Mouse (Mus musculus) MEL (cell line): ENCODE measurements around the gene H2-Eb1. TPM values are rescaled to one million over a fixed set of nuclear protein-coding genes. Genes with fewer than 3 reads are reported as not detected.

Experiments used
- DNase-seq: peaks from one replicate; pipeline ENCODE4 v3.0.0; 2011; ENCODE audit warnings: low read depth, low spot score
- H3K27ac ChIP-seq: 2 replicates; pipeline ENCODE4 v1.5.1; 2012; ENCODE audit warnings: low read depth, mild to moderate bottlenecking, control low read depth, low read length, moderate library complexity; ENCODE audit not compliant: control insufficient read depth
- H3K27me3 ChIP-seq, 2 experiments: fragments of 150-350 bp in 1 of 2; sonication (generic) in 1 of 2; 2 replicates each; pipeline ENCODE4 v1.6.1; 2012; ENCODE audit warnings: low read length in 2 of 2, mild to moderate bottlenecking in 2 of 2, improper control_type of control experiment in 1 of 2, moderate library complexity in 1 of 2; ENCODE audit not compliant: insufficient read depth in 2 of 2, control insufficient read depth in 1 of 2
- H3K36me3 ChIP-seq, 2 experiments: 2 replicates each; pipeline ENCODE4 v1.6.1; 2012 to 2014; ENCODE audit warnings: low read length in 2 of 2, improper control_type of control experiment in 1 of 2, inconsistent platforms in 1 of 2, mild to moderate bottlenecking in 1 of 2; ENCODE audit not compliant: insufficient read depth in 2 of 2, control insufficient read depth in 1 of 2
- H3K4me1 ChIP-seq, 2 experiments: fragments of 150-350 bp in 1 of 2; sonication (generic) in 1 of 2; 2 replicates each; pipeline ENCODE4 v1.6.1; 2012; ENCODE audit warnings: low read length in 2 of 2, improper control_type of control experiment in 1 of 2, mild to moderate bottlenecking in 1 of 2; ENCODE audit not compliant: insufficient read depth in 2 of 2, control insufficient read depth in 1 of 2
- H3K4me3 ChIP-seq, 2 experiments: fragments of 150-350 bp in 1 of 2; sonication (generic) in 1 of 2; 2 replicates each; pipeline ENCODE4 v1.5.1; 2012; ENCODE audit warnings: low read depth in 2 of 2, low read length in 2 of 2, mild to moderate bottlenecking in 2 of 2, moderate library complexity in 2 of 2, control low read depth in 1 of 2, improper control_type of control experiment in 1 of 2; ENCODE audit not compliant: control insufficient read depth in 1 of 2, insufficient read depth in 1 of 2
- H3K79me2 ChIP-seq: 2 replicates; pipeline ENCODE4 v1.6.1; 2012; ENCODE audit warnings: mild to moderate bottlenecking, low read length, moderate library complexity; ENCODE audit not compliant: control insufficient read depth, poor library complexity, insufficient read depth
- H3K9ac ChIP-seq: 2 replicates; pipeline ENCODE4 v1.6.1; 2012; ENCODE audit warnings: low read depth, mild to moderate bottlenecking, control low read depth, low read length, moderate library complexity; ENCODE audit not compliant: control insufficient read depth, poor library complexity, severe bottlenecking
- H3K9me3 ChIP-seq: fragments of 150-350 bp; sonication (generic); replicated peaks from 2 replicates; pipeline ENCODE4 v1.6.1; 2012; ENCODE audit warnings: mild to moderate bottlenecking, low read length, improper control_type of control experiment, moderate library complexity; ENCODE audit not compliant: insufficient read depth
- CHD1 ChIP-seq: IDR thresholded peaks from 2 replicates; pipeline ENCODE4 v1.6.1; 2012; ENCODE audit warnings: low read depth, mild to moderate bottlenecking, inconsistent platforms, low read length, improper control_type of control experiment
- CHD2 ChIP-seq: IDR thresholded peaks from 2 replicates; pipeline ENCODE4 v1.6.1; 2011; ENCODE audit warnings: low read length, improper control_type of control experiment
- E2F4 ChIP-seq: IDR thresholded peaks from 2 replicates; pipeline ENCODE4 v1.6.1; 2011; ENCODE audit warnings: low read depth, low read length, improper control_type of control experiment, borderline replicate concordance
- ELF1 ChIP-seq: IDR thresholded peaks from 2 replicates; pipeline ENCODE4 v1.6.1; 2014; ENCODE audit warnings: low read depth, mild to moderate bottlenecking, inconsistent platforms, low read length, improper control_type of control experiment, moderate library complexity
- GABPA ChIP-seq: IDR thresholded peaks from 2 replicates; pipeline ENCODE4 v1.6.1; 2012; ENCODE audit warnings: low read depth, mild to moderate bottlenecking, inconsistent platforms, low read length, improper control_type of control experiment, moderate library complexity
- KAT2A ChIP-seq: conservative IDR thresholded peaks from 2 replicates; pipeline ENCODE4 v1.6.1; 2012; ENCODE audit warnings: low read depth, low read length, improper control_type of control experiment, inconsistent platforms
- MAFK ChIP-seq: IDR thresholded peaks from 2 replicates; pipeline ENCODE4 v1.6.1; 2011; ENCODE audit warnings: low read depth, mild to moderate bottlenecking, low read length, improper control_type of control experiment, borderline replicate concordance
- NELFE ChIP-seq: IDR thresholded peaks from 2 replicates; pipeline ENCODE4 v1.6.1; 2011; ENCODE audit warnings: low read depth, low read length, improper control_type of control experiment
- RCOR1 ChIP-seq: IDR thresholded peaks from 2 replicates; pipeline ENCODE4 v1.6.1; 2012; ENCODE audit warnings: low read depth, mild to moderate bottlenecking, inconsistent platforms, low read length, improper control_type of control experiment
- SIN3A ChIP-seq: IDR thresholded peaks from 2 replicates; pipeline ENCODE4 v1.6.1; 2012; ENCODE audit warnings: low read length, improper control_type of control experiment, inconsistent platforms
- SMC3 ChIP-seq: IDR thresholded peaks from 2 replicates; pipeline ENCODE4 v1.6.1; 2011; ENCODE audit warnings: low read depth, low read length, improper control_type of control experiment
- TAL1 ChIP-seq: IDR thresholded peaks from 2 replicates; pipeline ENCODE4 v1.6.1; 2012; ENCODE audit warnings: mild to moderate bottlenecking, inconsistent platforms, low read length, moderate library complexity, mixed read lengths
- TBP ChIP-seq: IDR thresholded peaks from 2 replicates; pipeline ENCODE4 v1.8.0; 2011; ENCODE audit warnings: low read depth, low read length, improper control_type of control experiment
- ZNF384 ChIP-seq: IDR thresholded peaks from 2 replicates; pipeline ENCODE4 v1.6.1; 2012; ENCODE audit warnings: low read depth, mild to moderate bottlenecking, inconsistent platforms, low read length, improper control_type of control experiment
- polyA plus RNA-seq, 2 experiments: library from polyadenylated mRNA; stranded (reverse) in 1 of 2; unstranded in 1 of 2; fragments of >175 nt in 1 of 2; fragments of >200 nt in 1 of 2; gene quantifications; 2 replicates each; pipeline versions ENCODE4 v1.2.1 to v1.2.4; 2012; ENCODE audit warnings: low replicate concordance in 2 of 2, low read depth in 1 of 2; ENCODE audit not compliant: insufficient read length in 2 of 2, insufficient read depth in 1 of 2, missing spikeins in 1 of 2
- total RNA-seq: library from RNA; depleted of rRNA; stranded (reverse); fragments of 300-350 nt; gene quantifications from 2 replicates; pipeline ENCODE4 v1.2.3, GENCODE M21; 2012

Gene H2-Eb1
- total and polyA plus RNA-seq, 3 experiments = 0.07 to 0.15 TPM; not detected in 1

DNA sequence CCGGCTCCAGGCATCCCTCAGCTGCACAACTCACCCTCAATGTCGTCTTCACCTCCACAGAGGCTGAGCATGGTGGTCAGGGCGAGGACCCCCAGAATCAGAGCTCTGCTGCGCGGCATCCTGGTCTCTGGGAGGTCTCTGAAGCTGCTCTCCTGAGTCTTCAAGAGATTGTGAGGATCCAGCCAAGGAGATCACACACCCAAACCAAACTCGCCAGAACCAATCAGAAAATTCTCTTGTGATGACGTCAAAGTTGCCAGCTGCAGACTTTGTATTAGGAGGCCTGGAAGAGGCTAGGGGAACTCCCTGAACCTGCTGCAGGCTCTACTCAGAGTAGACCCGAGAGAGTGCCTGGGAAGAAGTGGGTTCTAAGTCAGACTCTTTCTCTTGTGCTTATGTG lies 18.0 kb upstream of the H2-Eb1 start, which contains the start of gene H2-Aa:
Gene H2-Aa (minus strand): TSS at position 176 of the 400 bp plus-strand sequence.
- Histone ChIP-seq H3K4me1 (no peaks in the 10 kb centered on the region), H3K36me3 (no peaks in the 10 kb centered on the region), H3K9me3 (no peaks in the 10 kb centered on the region), H3K27me3 (peaks cover 0 to 1% of the 10 kb centered on the region in 2 experiments; a peak in 2 of 4 replicates), H3K27ac (no peak within 1 kb of the TSS), H3K4me3 (no peak within 1 kb of the TSS), H3K79me2 (no peaks in the 10 kb centered on the region), H3K9ac (no peak within 1 kb of the TSS)
- TF ChIP-seq CHD1 = no peak
- peak; percentile 85 for TF ChIP-seq CHD2
- DNase-seq = peak; percentile 77

DNA sequence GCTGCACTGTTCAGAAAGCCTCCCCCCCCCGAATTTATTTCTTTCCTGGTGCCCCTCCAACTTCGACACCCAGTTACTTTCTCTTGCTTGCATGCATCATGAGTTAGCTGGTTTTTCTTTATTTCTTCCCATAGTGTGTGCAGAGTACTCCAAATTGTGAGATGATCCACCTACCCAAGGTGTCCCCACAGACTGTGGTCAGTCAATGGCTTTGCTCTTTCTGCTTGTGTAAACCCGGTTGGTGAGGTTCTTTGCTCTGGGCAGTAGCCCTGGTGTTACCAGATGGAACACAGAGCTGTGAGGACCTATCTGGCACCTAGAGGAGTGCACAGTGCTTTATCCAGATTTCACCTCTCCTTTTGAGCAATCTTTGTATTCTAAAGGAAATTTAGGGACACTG lies 17.5 kb upstream of the H2-Eb1 start:
- no peak for TF ChIP-seq TAL1
- TF ChIP-seq TBP = no peak
- no peak for TF ChIP-seq ELF1
- no peak for TF ChIP-seq SIN3A
- no peak for TF ChIP-seq GABPA
- no peak for TF ChIP-seq NELFE
- Histone ChIP-seq H3K27me3 (peaks cover 0 to 1% of the 10 kb centered on the region in 2 experiments; a peak in 2 of 4 replicates), H3K27ac (no peak overlapping the region), H3K9ac (no peak overlapping the region), H3K79me2 (no peaks in the 10 kb centered on the region), H3K9me3 (no peaks in the 10 kb centered on the region), H3K4me1 (no peaks in the 10 kb centered on the region), H3K36me3 (no peaks in the 10 kb centered on the region), H3K4me3 (no peak overlapping the region)
- DNase-seq = no peak

DNA sequence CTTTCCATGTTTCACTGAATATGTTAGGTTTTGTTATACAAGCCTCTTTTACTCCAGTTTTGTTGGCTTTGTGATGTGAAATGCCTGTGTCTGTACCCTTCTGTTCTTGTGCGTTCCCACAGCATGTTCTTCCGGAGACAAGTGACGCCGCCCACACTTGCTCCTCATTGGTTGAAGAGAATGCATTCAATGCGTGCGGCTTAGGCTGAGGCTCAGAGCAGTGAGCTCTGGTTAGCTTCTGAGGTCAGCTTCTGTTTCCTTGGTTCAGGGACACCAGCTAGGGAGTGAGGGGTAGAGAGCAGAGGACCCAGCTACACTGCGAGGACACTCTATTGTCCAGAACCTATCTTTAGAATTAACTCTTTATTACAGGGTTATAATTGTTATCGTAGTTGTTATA lies 14.1 kb upstream of the H2-Eb1 start:
- no peak for TF ChIP-seq KAT2A
- peak; percentile 86 for TF ChIP-seq CHD2
- TF ChIP-seq E2F4 = no peak
- no peak for TF ChIP-seq SMC3
- TF ChIP-seq RCOR1 = no peak
- TF ChIP-seq ZNF384 = no peak
- no peak for TF ChIP-seq TAL1
- no peak for TF ChIP-seq MAFK
- Histone ChIP-seq H3K27ac (no peak overlapping the region), H3K27me3 (peaks cover 1 to 2% of the 10 kb centered on the region in 2 experiments; a peak in 2 of 4 replicates), H3K9ac (no peak overlapping the region), H3K9me3 (no peaks in the 10 kb centered on the region), H3K4me3 (no peak overlapping the region), H3K4me1 (peaks cover 0 to 6% of the 10 kb centered on the region in 2 experiments; a peak in 2 of 4 replicates), H3K79me2 (no peaks in the 10 kb centered on the region), H3K36me3 (no peaks in the 10 kb centered on the region; a peak in 1 of 4 replicates)
- peak; percentile 70 for DNase-seq
